Mouse (Mus musculus): ENCODE measurements around the gene Srrm3. TPM values are rescaled to one million over a fixed set of nuclear protein-coding genes. Genes with fewer than 3 reads are reported as not detected.
A peak's percentile ranks its signal among the peaks of the same experiment; 100 is the strongest.

The Srrm3 gene
- total RNA-seq, 2 experiments from 2014 or later = not detected

- no peak for ATAC-seq (replicated peaks; ENCODE audit: poor library complexity, severe bottlenecking)
These were observed 61.2 kb downstream of the Srrm3 start for GRCm38 (mm10) chr5:135867637-135868593.

- no peak for ATAC-seq (replicated peaks; ENCODE audit: poor library complexity, severe bottlenecking)
These were observed 62.0 kb downstream of the Srrm3 start for GRCm38 (mm10) chr5:135868653-135869052.

GRCm38 (mm10) chr5:135869661-135870423 is 63.2 kb downstream of the Srrm3 start:
- ATAC-seq (replicated peaks; ENCODE audit: poor library complexity, severe bottlenecking) = no peak

- ATAC-seq (replicated peaks; ENCODE audit: poor library complexity, severe bottlenecking) = peak; percentile 47
These were observed 63.8 kb downstream of the Srrm3 start for GRCm38 (mm10) chr5:135870505-135870904.

GRCm38 (mm10) chr5:135872996-135873395 is 66.3 kb downstream of the Srrm3 start:
- peak; percentile 52 for ATAC-seq (replicated peaks; ENCODE audit: poor library complexity, severe bottlenecking)

GRCm38 (mm10) chr5:135873753-135874152 is 67.1 kb downstream of the Srrm3 start:
- no peak for ATAC-seq (replicated peaks; ENCODE audit: poor library complexity, severe bottlenecking)

GRCm38 (mm10) chr5:135877180-135877579 is 70.5 kb downstream of the Srrm3 start:
- ATAC-seq (replicated peaks; ENCODE audit: poor library complexity, severe bottlenecking) = peak; percentile 29; the same call in 1 of the 2 replicates

GRCm38 (mm10) chr5:135877831-135878231 is 71.1 kb downstream of the Srrm3 start:
- peak; percentile 49 for ATAC-seq (replicated peaks; ENCODE audit: poor library complexity, severe bottlenecking)

GRCm38 (mm10) chr5:135879449-135880158 is 72.9 kb downstream of the Srrm3 start:
- ATAC-seq (replicated peaks; ENCODE audit: poor library complexity, severe bottlenecking) = peak; percentile 80

- ATAC-seq (replicated peaks; ENCODE audit: poor library complexity, severe bottlenecking) = no peak
These were observed 78.0 kb downstream of the Srrm3 start for GRCm38 (mm10) chr5:135884641-135885040.

GRCm38 (mm10) chr5:135887675-135888102 is 81.0 kb downstream of the Srrm3 start, which contains the start of gene Hspb1:
TSS of gene Hspb1 (plus strand) at chr5:135887919.
- ATAC-seq (replicated peaks; ENCODE audit: poor library complexity, severe bottlenecking) = peak; percentile 60

GRCm38 (mm10) chr5:135888405-135889215 is 81.9 kb downstream of the Srrm3 start:
- no peak for ATAC-seq (replicated peaks; ENCODE audit: poor library complexity, severe bottlenecking)

- ATAC-seq (replicated peaks; ENCODE audit: poor library complexity, severe bottlenecking) = no peak
These were observed 83.6 kb downstream of the Srrm3 start for GRCm38 (mm10) chr5:135890323-135890722.

GRCm38 (mm10) chr5:135890920-135891319 is 84.2 kb downstream of the Srrm3 start:
- ATAC-seq (replicated peaks; ENCODE audit: poor library complexity, severe bottlenecking) = no peak

- no peak for ATAC-seq (replicated peaks; ENCODE audit: poor library complexity, severe bottlenecking)
These were observed 86.1 kb downstream of the Srrm3 start for GRCm38 (mm10) chr5:135892589-135893351.

- ATAC-seq (replicated peaks; ENCODE audit: poor library complexity, severe bottlenecking) = no peak
These were observed 88.3 kb downstream of the Srrm3 start for GRCm38 (mm10) chr5:135894958-135895357.

- peak; percentile 65 for ATAC-seq (replicated peaks; ENCODE audit: poor library complexity, severe bottlenecking)
These were observed 91.3 kb downstream of the Srrm3 start for GRCm38 (mm10) chr5:135898028-135898427.

GRCm38 (mm10) chr5:135898995-135899394 is 92.3 kb downstream of the Srrm3 start:
- ATAC-seq (replicated peaks; ENCODE audit: poor library complexity, severe bottlenecking) = no peak

GRCm38 (mm10) chr5:135899833-135900232 is 93.1 kb downstream of the Srrm3 start:
- no peak for ATAC-seq (replicated peaks; ENCODE audit: poor library complexity, severe bottlenecking)

Measured in granulocyte monocyte progenitor cell, adult 5-6 weeks (primary cell).